14 mouse cellular contexts compared by ENCODE assay signal in genomic region chr13:114188107-114188506, GRCm38 (mm10).
"Had no signal": no experiment of that assay in that cellular context is flagged by ENCODE, and none has a peak within 500 bp of the region (broad histone marks: within the 10 kb centered on the region; RNA-seq: fewer than 3 reads in every experiment).

No protein-coding gene starts in this region.

- H3K27ac ChIP-seq: kidney, embryonic 15.5 days; left cerebral cortex, adult 2 months; limb, embryonic 10.5 days; liver, embryonic 12.5 days; macrophage; midbrain, embryonic 15.5 days; neural tube, embryonic 12.5 days had no signal

- H3K9me3 ChIP-seq: kidney, embryonic 15.5 days; limb, embryonic 10.5 days; liver, embryonic 12.5 days; midbrain, embryonic 15.5 days; neural tube, embryonic 12.5 days had no signal

- H3K27me3 ChIP-seq: kidney, embryonic 15.5 days; liver, embryonic 12.5 days; megakaryocyte, embryonic 14.5 days; midbrain, embryonic 15.5 days; neural tube, embryonic 12.5 days had no signal

- H3K36me3 ChIP-seq: kidney, embryonic 15.5 days; limb, embryonic 10.5 days; liver, embryonic 12.5 days; midbrain, embryonic 15.5 days; neural tube, embryonic 12.5 days had no signal

- H3K4me2 ChIP-seq: kidney, embryonic 15.5 days; liver, embryonic 12.5 days; midbrain, embryonic 11.5 days; midbrain, embryonic 15.5 days; neural tube, embryonic 12.5 days had no signal

- H3K9ac ChIP-seq: kidney, embryonic 15.5 days; liver, embryonic 12.5 days; midbrain, embryonic 15.5 days; neural tube, embryonic 12.5 days had no signal

- H3K4me1 ChIP-seq: kidney, embryonic 15.5 days; liver, embryonic 12.5 days; megakaryocyte, embryonic 14.5 days; midbrain, embryonic 15.5 days; neural tube, embryonic 12.5 days had no signal

- H3K4me3 ChIP-seq: kidney, embryonic 15.5 days; left cerebral cortex, adult 2 months; limb, embryonic 10.5 days; liver, embryonic 12.5 days; megakaryocyte, embryonic 14.5 days; midbrain, embryonic 15.5 days; neural tube, embryonic 12.5 days had no signal

- DNase-seq: kidney, adult 2 months; kidney, postnatal 14 days; right cerebral cortex, postnatal 4 days; spleen, adult 18-20 months had no signal

- ATAC-seq: intestine, embryonic 16.5 days; liver, embryonic 12.5 days; midbrain, embryonic 15.5 days had no signal
